Mouse (Mus musculus): ENCODE data around the gene Igsf21.

Igsf21 gene

GRCm38 (mm10) chr4:140235361-140236153 lies 11.0 kb downstream of the Igsf21 start:
- no peak for DNase-seq (ENCODE audit: low spot score)

GRCm38 (mm10) chr4:140234412-140235205 lies 12.0 kb downstream of the Igsf21 start:
- no peak for DNase-seq (ENCODE audit: low spot score)

GRCm38 (mm10) chr4:140227837-140228236 lies 18.7 kb downstream of the Igsf21 start:
- no peak for DNase-seq (ENCODE audit: low spot score)

GRCm38 (mm10) chr4:140225204-140225603 lies 21.4 kb downstream of the Igsf21 start:
- no peak for DNase-seq (ENCODE audit: low spot score)

GRCm38 (mm10) chr4:140224451-140224850 lies 22.1 kb downstream of the Igsf21 start:
- DNase-seq (ENCODE audit: low spot score), result no peak

- no peak for DNase-seq (ENCODE audit: low spot score)
Measured at GRCm38 (mm10) chr4:140223067-140223466, 23.5 kb downstream of the Igsf21 start.

GRCm38 (mm10) chr4:140220326-140221093 lies 26.1 kb downstream of the Igsf21 start:
- no peak for DNase-seq (ENCODE audit: low spot score)

- DNase-seq (ENCODE audit: low spot score), result no peak
Measured at GRCm38 (mm10) chr4:140218853-140219852, 27.4 kb downstream of the Igsf21 start.

GRCm38 (mm10) chr4:140218384-140218783 lies 28.2 kb downstream of the Igsf21 start:
- DNase-seq (ENCODE audit: low spot score), result no peak

GRCm38 (mm10) chr4:140217934-140218333 lies 28.6 kb downstream of the Igsf21 start:
- DNase-seq (ENCODE audit: low spot score), result no peak

- DNase-seq (ENCODE audit: low spot score), result no peak
Measured at GRCm38 (mm10) chr4:140216096-140216495, 30.5 kb downstream of the Igsf21 start.

GRCm38 (mm10) chr4:140215205-140215604 lies 31.4 kb downstream of the Igsf21 start:
- no peak for DNase-seq (ENCODE audit: low spot score)

GRCm38 (mm10) chr4:140214406-140214805 lies 32.2 kb downstream of the Igsf21 start:
- no peak for DNase-seq (ENCODE audit: low spot score)

- DNase-seq (ENCODE audit: low spot score), result no peak
Measured at GRCm38 (mm10) chr4:140210129-140210890, 36.3 kb downstream of the Igsf21 start.

GRCm38 (mm10) chr4:140205811-140206231 lies 40.8 kb downstream of the Igsf21 start:
- DNase-seq (ENCODE audit: low spot score), result no peak

- DNase-seq (ENCODE audit: low spot score), result no peak
Measured at GRCm38 (mm10) chr4:140204775-140205174, 41.8 kb downstream of the Igsf21 start.

GRCm38 (mm10) chr4:140203696-140204272 lies 42.8 kb downstream of the Igsf21 start:
- DNase-seq (ENCODE audit: low spot score), result no peak

GRCm38 (mm10) chr4:140202196-140202595 lies 44.4 kb downstream of the Igsf21 start:
- no peak for DNase-seq (ENCODE audit: low spot score)

- DNase-seq (ENCODE audit: low spot score), result no peak
Measured at GRCm38 (mm10) chr4:140200296-140200695, 46.3 kb downstream of the Igsf21 start.

- no peak for DNase-seq (ENCODE audit: low spot score)
Measured at GRCm38 (mm10) chr4:140196717-140197116, 49.9 kb downstream of the Igsf21 start.
